Mouse (Mus musculus) liver, postnatal 0 days (tissue): ENCODE data around the gene Cog5. TPM values are rescaled to one million over a fixed set of nuclear protein-coding genes. Genes with fewer than 3 reads are reported as not detected.

Source experiments
- ATAC-seq: fragments of 200-750 bp; cut with Nextera tagmentation; 2 replicates; pipeline ENCODE4 v1.8.0; 2017; ENCODE audit warnings: mild to moderate bottlenecking, moderate library complexity
- DNase-seq: peaks from one replicate; pipeline ENCODE4 v3.0.0-alpha.2; 2016
- H3K27ac ChIP-seq: fragments of 300-500 bp; sonication (generic); 2 replicates; pipeline ENCODE4 v1.5.1; 2014; ENCODE audit warnings: antibody characterized with exemption, moderate library complexity, mild to moderate bottlenecking, low read depth
- H3K27me3 ChIP-seq: fragments of 300-500 bp; sonication (generic); 2 replicates; pipeline ENCODE4 v1.6.1; 2014; ENCODE audit warnings: low read length, control low read depth, mixed read lengths; ENCODE audit not compliant: insufficient read depth
- H3K36me3 ChIP-seq: fragments of 300-500 bp; sonication (generic); replicated peaks from 2 replicates; pipeline ENCODE4 v1.6.1; 2014; ENCODE audit warnings: mild to moderate bottlenecking, control low read depth, low read length, moderate library complexity, mixed read lengths; ENCODE audit not compliant: insufficient read depth
- H3K4me1 ChIP-seq: fragments of 300-500 bp; sonication (generic); 2 replicates; pipeline ENCODE4 v1.6.1; 2014; ENCODE audit warnings: antibody characterized with exemption, mild to moderate bottlenecking, control low read depth; ENCODE audit not compliant: insufficient read depth
- H3K4me2 ChIP-seq: fragments of 300-500 bp; sonication (generic); 2 replicates; pipeline ENCODE4 v1.6.1; 2014; ENCODE audit warnings: low read depth, mild to moderate bottlenecking, low read length, moderate library complexity, mixed read lengths
- H3K4me3 ChIP-seq: fragments of 300-500 bp; sonication (generic); 2 replicates; pipeline ENCODE4 v1.5.1; 2014; ENCODE audit warnings: low read depth, low read length
- H3K9ac ChIP-seq: fragments of 300-500 bp; sonication (generic); replicated peaks from 2 replicates; pipeline ENCODE4 v1.6.1; 2014; ENCODE audit warnings: mild to moderate bottlenecking, moderate library complexity
- H3K9me3 ChIP-seq: fragments of 300-500 bp; sonication (generic); 2 replicates; pipeline ENCODE4 v1.6.1; 2016; ENCODE audit warnings: mild to moderate bottlenecking, control low read depth, low read length, mixed read lengths
- CTCF ChIP-seq: sonication (generic); IDR thresholded peaks from 2 replicates; pipeline ENCODE4 v1.5.1; 2016; ENCODE audit warnings: antibody characterized with exemption, low read depth
- EP300 ChIP-seq: IDR thresholded peaks from 2 replicates; pipeline ENCODE4 v1.6.1; 2016; ENCODE audit warnings: antibody characterized with exemption, low read depth, mild to moderate bottlenecking
- WGBS: fragments of 180-500 bp; shearing (Covaris S2); extraction: QIAGEN DNeasy Blood & Tissue Kit; methylation state at CpG from one replicate; pipeline ENCODE4 v1.1.7; 2014; ENCODE audit not compliant: insufficient replicate concordance; 5-methylcytosine and 5-hydroxymethylcytosine counted together
- polyA plus RNA-seq: library from polyadenylated mRNA; unstranded; fragments of >200 nt; fragmentation: Nextera tagmentation; extraction: Ambion mirVana; gene quantifications from 2 replicates; pipeline ENCODE4 v1.2.1, GENCODE M21; 2015

The Cog5 gene
- polyA plus RNA-seq, 1 experiment from 2014 or later: 6.4 TPM

- Histone ChIP-seq H3K36me3 (peaks cover 87% of the 10 kb centered on the region), H3K4me3 (no peak overlapping the region), H3K9me3 (no peaks in the 10 kb centered on the region), H3K27me3 (no peaks in the 10 kb centered on the region), H3K4me1 (peaks cover 8% of the 10 kb centered on the region), H3K4me2 (no peak overlapping the region), H3K27ac (peak overlapping the region; percentile 34; the same call in 1 of the 2 replicates), H3K9ac (no peak overlapping the region)
- ATAC-seq (peak; percentile 39; the same call in 1 of the 2 replicates), DNase-seq (no peak)
- TF ChIP-seq CTCF (no peak), EP300 (no peak)
Observed at GRCm38 (mm10) chr12:31939026-31939425, 284.4 kb downstream of the Cog5 start.

GRCm38 (mm10) chr12:31943020-31943654, 288.5 kb downstream of the Cog5 start:
- Histone ChIP-seq H3K27me3 (no peaks in the 10 kb centered on the region), H3K4me2 (peak overlapping the region; percentile 20; the same call in 1 of the 2 replicates), H3K36me3 (peaks cover 53% of the 10 kb centered on the region), H3K9ac (no peak overlapping the region), H3K27ac (no peak overlapping the region), H3K4me1 (peaks cover 13% of the 10 kb centered on the region), H3K4me3 (no peak overlapping the region), H3K9me3 (no peaks in the 10 kb centered on the region)
- TF ChIP-seq CTCF: no peak
- peak; percentile 79 for TF ChIP-seq EP300
- ATAC-seq (peak; percentile 75), DNase-seq (no peak)
- WGBS: 62% methylated on average over 4 of the region's 4 CpGs

- no peaks in the 10 kb centered on the region for H3K9me3 ChIP-seq
- DNase-seq: no peak
- ATAC-seq: no peak
- no peaks in the 10 kb centered on the region for H3K27me3 ChIP-seq
- peaks cover 40% of the 10 kb centered on the region for H3K36me3 ChIP-seq
- H3K4me1 ChIP-seq: peaks cover 13% of the 10 kb centered on the region
- H3K27ac ChIP-seq: no peak overlapping the region
- H3K9ac ChIP-seq: no peak overlapping the region
- WGBS: 75% methylated on average over 2 of the region's 2 CpGs
- no peak overlapping the region for H3K4me2 ChIP-seq
- no peak overlapping the region for H3K4me3 ChIP-seq
- TF ChIP-seq CTCF (no peak), EP300 (no peak)
Observed at GRCm38 (mm10) chr12:31944405-31944804, 289.7 kb downstream of the Cog5 start.

GRCm38 (mm10) chr12:31947476-31947875, 292.8 kb downstream of the Cog5 start:
- no peak overlapping the region for H3K27ac ChIP-seq

GRCm38 (mm10) chr12:31948101-31949000, 293.7 kb downstream of the Cog5 start:
- peak overlapping the region; percentile 100 for H3K9ac ChIP-seq
- peaks cover 7% of the 10 kb centered on the region for H3K36me3 ChIP-seq
- peak overlapping the region; percentile 99 for H3K4me3 ChIP-seq
- H3K27ac ChIP-seq: peak overlapping the region; percentile 100
- no peak for DNase-seq
- no peaks in the 10 kb centered on the region for H3K9me3 ChIP-seq
- no peak for ATAC-seq
- no peaks in the 10 kb centered on the region for H3K27me3 ChIP-seq
- TF ChIP-seq EP300 (no peak), CTCF (no peak)
- peaks cover 17% of the 10 kb centered on the region for H3K4me1 ChIP-seq
- 31% methylated on average over 7 of the region's 7 CpGs for WGBS
- peak overlapping the region; percentile 75 for H3K4me2 ChIP-seq

More at GRCm38 (mm10) chr12:31947476-31947875, 292.8 kb downstream of the Cog5 start:
- H3K27me3 ChIP-seq: no peaks in the 10 kb centered on the region
- TF ChIP-seq CTCF: peak; percentile 64
- no peak for TF ChIP-seq EP300
- no peak overlapping the region; the same call in 1 of the 2 replicates for H3K4me2 ChIP-seq
- H3K4me3 ChIP-seq: no peak overlapping the region
- peaks cover 18% of the 10 kb centered on the region for H3K4me1 ChIP-seq
- 83% methylated on average over 5 of the region's 5 CpGs for WGBS
- H3K9ac ChIP-seq: no peak overlapping the region
- H3K36me3 ChIP-seq: peaks cover 15% of the 10 kb centered on the region
- ATAC-seq (no peak), DNase-seq (peak; percentile 38)
- no peaks in the 10 kb centered on the region for H3K9me3 ChIP-seq

GRCm38 (mm10) chr12:31949193-31949741, 294.6 kb downstream of the Cog5 start:
- TF ChIP-seq CTCF (peak; percentile 55), EP300 (peak; percentile 62; the same call in 1 of the 2 replicates)
- 3% methylated on average over 54 of the region's 58 CpGs for WGBS
- Histone ChIP-seq H3K4me2 (peak overlapping the region; percentile 75), H3K9me3 (no peaks in the 10 kb centered on the region), H3K27ac (peak overlapping the region; percentile 100), H3K4me1 (peaks cover 10% of the 10 kb centered on the region), H3K36me3 (no peaks in the 10 kb centered on the region), H3K9ac (peak overlapping the region; percentile 100), H3K4me3 (peak overlapping the region; percentile 99), H3K27me3 (no peaks in the 10 kb centered on the region)
- DNase-seq (peak; percentile 95), ATAC-seq (peak; percentile 44)
